Mouse (Mus musculus) CH12.LX (cell line): Measurements from ENCODE around the gene Wdr90. TPM values are rescaled to one million over a fixed set of nuclear protein-coding genes. Genes with fewer than 3 reads are reported as not detected.
"Not testable (repeated sequence)": the region's sequence is repeated elsewhere in the genome, so short reads cannot be mapped to it uniquely, and the experiment has no call there.

ENCODE experiments used
- DNase-seq: peaks from one replicate; pipeline ENCODE4 v3.0.0-alpha.2; 2013; ENCODE audit errors: extremely low read depth
- H3K27ac ChIP-seq: 2 replicates; pipeline ENCODE4 v1.5.1; 2012; ENCODE audit warnings: low read depth, mild to moderate bottlenecking, control low read depth, moderate library complexity; ENCODE audit not compliant: insufficient read depth
- H3K27me3 ChIP-seq: replicated peaks from 2 replicates; pipeline ENCODE3; 2012; ENCODE audit warnings: inconsistent platforms
- H3K36me3 ChIP-seq, 2 experiments: replicated peaks in 1 of 2; 2 replicates each; pipeline versions ENCODE3 to v1.6.1; 2012; ENCODE audit warnings: inconsistent platforms in 1 of 2, low read length in 1 of 2, mild to moderate bottlenecking in 1 of 2, mixed read lengths in 1 of 2, moderate library complexity in 1 of 2; ENCODE audit not compliant: control insufficient read depth in 1 of 2, insufficient read depth in 1 of 2
- H3K4me1 ChIP-seq, 2 experiments: 2 replicates each; pipeline ENCODE4 v1.6.1; 2012; ENCODE audit warnings: inconsistent platforms in 1 of 2, moderate library complexity in 1 of 2; ENCODE audit not compliant: insufficient read depth in 2 of 2, control insufficient read depth in 1 of 2
- H3K4me2 ChIP-seq: 2 replicates; pipeline ENCODE4 v1.6.1; 2012; ENCODE audit warnings: low read depth, mild to moderate bottlenecking, control low read depth; ENCODE audit not compliant: poor library complexity, insufficient read depth, severe bottlenecking
- H3K4me3 ChIP-seq, 3 experiments: fragments of 150-350 bp in 1 of 3; sonication (generic) in 1 of 3; replicated peaks in 1 of 3; 2 replicates each; pipeline versions ENCODE3 to v1.5.1; 2011 to 2012; ENCODE audit warnings: low read depth in 2 of 3, low read length in 2 of 3, mild to moderate bottlenecking in 2 of 3, moderate library complexity in 2 of 3, control low read depth in 1 of 3, improper control_type of control experiment in 1 of 3, inconsistent platforms in 1 of 3, mixed read lengths in 1 of 3; ENCODE audit not compliant: poor library complexity in 1 of 3
- H3K79me2 ChIP-seq: replicated peaks from 2 replicates; pipeline ENCODE4 v1.6.1; 2012; ENCODE audit warnings: mild to moderate bottlenecking, moderate library complexity; ENCODE audit not compliant: control insufficient read depth, poor library complexity, insufficient read depth, severe bottlenecking; ENCODE audit errors: extremely low read depth
- H3K9ac ChIP-seq: 2 replicates; pipeline ENCODE4 v1.6.1; 2012; ENCODE audit warnings: low read depth, mild to moderate bottlenecking, control low read depth, moderate library complexity; ENCODE audit not compliant: insufficient read depth
- H3K9me3 ChIP-seq: replicated peaks from 2 replicates; pipeline ENCODE3; 2012; ENCODE audit warnings: low read length, inconsistent platforms, mixed read lengths
- CHD1 ChIP-seq: IDR thresholded peaks from 2 replicates; pipeline ENCODE4 v1.6.1; 2012; ENCODE audit warnings: low read depth, low read length, improper control_type of control experiment, inconsistent platforms
- CTCF ChIP-seq, 2 experiments: IDR thresholded peaks in 1 of 2; conservative IDR thresholded peaks in 1 of 2; 2 replicates each; pipeline ENCODE4 v1.5.1; 2011 to 2012; ENCODE audit warnings: low read depth in 2 of 2, low read length in 2 of 2, improper control_type of control experiment in 1 of 2, inconsistent platforms in 1 of 2, mild to moderate bottlenecking in 1 of 2, moderate library complexity in 1 of 2
- E2F4 ChIP-seq: IDR thresholded peaks from 2 replicates; pipeline ENCODE4 v1.6.1; 2011; ENCODE audit warnings: low read depth, low read length, improper control_type of control experiment; ENCODE audit not compliant: insufficient replicate concordance
- ETS1 ChIP-seq: conservative IDR thresholded peaks from 2 replicates; pipeline ENCODE4 v1.6.1; 2012; ENCODE audit warnings: low read depth, mild to moderate bottlenecking, inconsistent platforms, low read length, improper control_type of control experiment, moderate library complexity
- GABPA ChIP-seq: IDR thresholded peaks from 2 replicates; pipeline ENCODE4 v1.6.1; 2012; ENCODE audit warnings: low read depth, low read length, improper control_type of control experiment, inconsistent platforms; ENCODE audit not compliant: insufficient replicate concordance
- IRF4 ChIP-seq: IDR thresholded peaks from 2 replicates; pipeline ENCODE4 v1.6.1; 2014; ENCODE audit warnings: low read depth, mild to moderate bottlenecking, inconsistent platforms, low read length, improper control_type of control experiment
- KAT2A ChIP-seq: IDR thresholded peaks from 2 replicates; pipeline ENCODE4 v1.6.1; 2012; ENCODE audit warnings: low read length, improper control_type of control experiment, inconsistent platforms; ENCODE audit not compliant: insufficient replicate concordance
- MAFK ChIP-seq: IDR thresholded peaks from 2 replicates; pipeline ENCODE4 v1.6.1; 2011; ENCODE audit warnings: low read length, improper control_type of control experiment; ENCODE audit not compliant: insufficient replicate concordance
- MAX ChIP-seq: IDR thresholded peaks from 2 replicates; pipeline ENCODE4 v1.6.1; 2011; ENCODE audit warnings: low read length, improper control_type of control experiment
- MXI1 ChIP-seq: IDR thresholded peaks from 2 replicates; pipeline ENCODE4 v1.6.1; 2011; ENCODE audit warnings: mild to moderate bottlenecking, low read depth, low read length, improper control_type of control experiment
- MYC ChIP-seq: IDR thresholded peaks from 2 replicates; pipeline ENCODE4 v1.6.1; 2011; ENCODE audit warnings: low read depth, mild to moderate bottlenecking, improper control_type of control experiment, low read length
- POLR2A ChIP-seq: IDR thresholded peaks from 2 replicates; pipeline ENCODE4 v1.6.1; 2011; ENCODE audit warnings: low read depth, mild to moderate bottlenecking, improper control_type of control experiment, low read length
- POLR2AphosphoS2 ChIP-seq: IDR thresholded peaks from 2 replicates; pipeline ENCODE4 v1.6.1; 2011; ENCODE audit warnings: low read depth, low read length, improper control_type of control experiment
- TCF12 ChIP-seq: IDR thresholded peaks from 2 replicates; pipeline ENCODE4 v1.6.1; 2014; ENCODE audit warnings: low read depth, mild to moderate bottlenecking, inconsistent platforms, low read length, improper control_type of control experiment
- ZC3H11A ChIP-seq: IDR thresholded peaks from 2 replicates; pipeline ENCODE4 v1.6.1; 2012; ENCODE audit warnings: low read depth, mild to moderate bottlenecking, inconsistent platforms, low read length, improper control_type of control experiment
- ZMIZ1 ChIP-seq: IDR thresholded peaks from 2 replicates; pipeline ENCODE4 v1.6.1; 2012; ENCODE audit warnings: low read depth, mild to moderate bottlenecking, inconsistent platforms, low read length, improper control_type of control experiment
- dilution Hi-C: fragments of 300-500 bp; cut with MboI; formaldehyde crosslinking; loops from 2 replicates; pipeline ENCODE4 v1.14.3; 2020; ENCODE audit warnings: low sequenced_read_pairs; ENCODE audit not compliant: extremely low pct_unique_long_range_greater_than_20kb, extremely low pct_ligation_motif_present
- in situ Hi-C: fragments of 300-500 bp; cut with MboI; formaldehyde crosslinking; loops from 3 replicates; pipeline ENCODE4 v1.14.3; 2019; ENCODE audit warnings: low sequenced_read_pairs, low pct_ligation_motif_present, low pct_unique_long_range_greater_than_20kb, mixed read lengths
- polyA plus RNA-seq: library from polyadenylated mRNA; unstranded; fragments of >175 nt; gene quantifications from 2 replicates; pipeline ENCODE4 v1.2.1, GENCODE M21; 2012; ENCODE audit warnings: low read depth; ENCODE audit not compliant: insufficient read length
- total RNA-seq, 2 experiments: library from RNA; depleted of rRNA; stranded (reverse); fragments of 300-350 nt in 1 of 2; fragments of >200 nt in 1 of 2; gene quantifications; 2 replicates each; pipeline ENCODE4 v1.2.3; 2012 to 2014

Gene Wdr90
- total and polyA plus RNA-seq, 3 experiments = 16.0 to 38.0 (median 23.8) TPM

DNA sequence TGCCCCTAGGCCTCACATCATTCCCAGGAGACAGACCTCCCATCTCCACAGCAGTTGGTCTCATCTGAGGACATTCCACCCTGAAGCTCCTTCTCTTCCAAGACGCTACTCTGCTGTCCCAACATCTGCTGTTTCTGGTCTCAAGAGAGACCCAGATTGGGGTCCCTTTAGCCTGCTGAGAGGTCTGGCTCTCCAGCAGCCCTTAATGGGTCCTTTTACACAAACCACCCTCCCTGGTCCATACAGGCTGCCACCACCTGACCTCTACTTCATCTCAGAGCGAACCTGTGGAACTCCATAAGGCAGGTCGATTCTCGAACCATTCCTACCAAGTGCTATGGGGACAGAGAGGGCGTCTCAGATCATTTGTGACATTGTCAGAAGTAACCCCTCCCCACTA lies 53.3 kb downstream of the Wdr90 start:
- Histone ChIP-seq H3K4me1 (0 out of 4 replicates have a peak, but pooled peaks cover 0 to 3% of the 10 kb centered on the region in 2 experiments), H3K9ac (no peak overlapping the region), H3K27ac (no peak overlapping the region), H3K79me2 (no peaks in the 10 kb centered on the region), H3K27me3 (peaks cover 74% of the 10 kb centered on the region), H3K36me3 (no peaks in the 10 kb centered on the region), H3K4me3 (no peak overlapping the region), H3K9me3 (no peaks in the 10 kb centered on the region), H3K4me2 (no peak overlapping the region)
- TF ChIP-seq CHD1 = no peak
- TF ChIP-seq IRF4 = no peak
- no peak for TF ChIP-seq ZMIZ1
- no peak for TF ChIP-seq KAT2A
- no peak for DNase-seq
- dilution Hi-C loops (no loop called here), in situ Hi-C loops (no loop called here)

DNA sequence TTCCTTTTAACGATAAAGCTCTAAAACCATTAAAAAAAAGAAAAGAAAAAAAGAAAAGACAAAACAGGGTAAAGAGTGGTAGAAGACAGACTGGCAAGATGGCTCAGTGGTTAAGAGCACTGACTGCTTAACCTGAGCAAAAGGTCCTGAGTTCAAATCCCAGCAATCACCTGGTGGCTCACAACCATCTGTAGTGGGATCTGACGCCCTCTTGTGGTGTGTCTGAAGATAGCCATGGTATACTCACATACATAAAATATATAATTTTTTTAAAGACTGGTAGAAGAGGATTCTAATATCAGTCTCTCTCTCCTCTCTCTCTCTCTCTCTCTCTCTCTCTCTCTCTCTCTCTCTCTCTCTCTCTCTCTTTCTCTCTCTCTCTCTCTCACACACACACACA lies 53.8 kb downstream of the Wdr90 start:
- H3K79me2 ChIP-seq, H3K9ac ChIP-seq, dilution Hi-C loops, H3K4me2 ChIP-seq, DNase-seq, in situ Hi-C loops, H3K9me3 ChIP-seq, H3K36me3 ChIP-seq, H3K4me1 ChIP-seq, H3K27ac ChIP-seq, H3K4me3 ChIP-seq: not testable (repeated sequence)
- H3K27me3 ChIP-seq = peaks cover 74% of the 10 kb centered on the region
- TF ChIP-seq CTCF (conservative IDR thresholded peaks at IDR 0.05 in 1 of 2, IDR thresholded peaks at IDR 0.05 in 1 of 2; ENCODE audit: low read depth in 2 of 2, low read length in 2 of 2) = 0 out of 4 replicates have a peak, but pooled peaks of 1 of the 2 experiments have one; percentile 14

DNA sequence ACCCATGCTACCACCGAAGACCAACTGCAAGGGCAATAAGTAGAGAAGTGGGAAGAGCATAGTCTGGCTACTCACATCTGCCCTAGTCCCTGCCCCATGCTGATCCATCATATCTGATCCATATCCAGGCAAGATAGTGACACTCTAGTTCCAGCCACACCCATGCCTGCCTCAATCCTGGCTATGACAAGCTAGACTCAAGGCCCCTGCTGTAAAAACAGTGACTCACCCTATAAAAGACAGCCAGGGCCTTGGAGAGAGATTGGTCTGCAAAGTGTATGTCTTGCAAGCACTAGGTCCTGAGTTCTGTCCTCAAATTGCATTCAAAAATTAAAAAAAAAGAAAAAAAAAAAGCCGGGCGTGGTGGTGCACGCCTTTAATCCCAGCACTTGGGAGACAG lies 54.8 kb downstream of the Wdr90 start:
- Histone ChIP-seq H3K4me3 (no peak overlapping the region), H3K9me3 (no peaks in the 10 kb centered on the region), H3K4me1 (0 out of 4 replicates have a peak, but pooled peaks cover 0 to 3% of the 10 kb centered on the region in 2 experiments), H3K79me2 (no peaks in the 10 kb centered on the region), H3K36me3 (no peaks in the 10 kb centered on the region), H3K27me3 (peaks cover 73% of the 10 kb centered on the region), H3K4me2 (no peak overlapping the region), H3K9ac (no peak overlapping the region), H3K27ac (no peak overlapping the region)
- in situ Hi-C loops (no loop called here), dilution Hi-C loops (no loop called here)
- TF ChIP-seq MAFK (no peak), GABPA (no peak), MYC (no peak), ZC3H11A (no peak), MXI1 (no peak), ETS1 (no peak), CTCF (conservative IDR thresholded peaks at IDR 0.05 in 1 of 2, IDR thresholded peaks at IDR 0.05 in 1 of 2; ENCODE audit: low read depth in 2 of 2, low read length in 2 of 2) (no peak), TCF12 (no peak), MAX (no peak), E2F4 (no peak), POLR2A (no peak), IRF4 (no peak), POLR2AphosphoS2 (no peak)
- no peak for DNase-seq
